Mouse (Mus musculus) cortical plate, adult 2 months (tissue): ENCODE results near the gene Zgpat.

ENCODE experiments used
- CTCF ChIP-seq: fragments of 200-500 bp; IDR thresholded peaks from 2 replicates; pipeline ENCODE4 v1.5.1; 2011; ENCODE audit warnings: mild to moderate bottlenecking, control low read depth, low read length; ENCODE audit not compliant: insufficient read depth; ENCODE audit errors: extremely low read depth
- POLR2A ChIP-seq: fragments of 200-500 bp; IDR thresholded peaks from 2 replicates; pipeline ENCODE4 v1.6.1; 2011; ENCODE audit warnings: mild to moderate bottlenecking, low read length, control low read depth; ENCODE audit not compliant: insufficient read depth; ENCODE audit errors: extremely low read depth

- no peak for TF ChIP-seq POLR2A
- TF ChIP-seq CTCF = no peak
Measured at GRCm38 (mm10) chr2:181363946-181364345, 782 bp upstream of the Zgpat start.
